Mouse (Mus musculus) neutrophil, adult 83 days (primary cell): ENCODE data around the gene Zfp449. TPM values are rescaled to one million over a fixed set of nuclear protein-coding genes. Genes with fewer than 3 reads are reported as not detected.

Experiments used
- total RNA-seq, 2 experiments: library from RNA; stranded (reverse); gene quantifications; one replicate each; pipeline ENCODE4 v1.2.4; 2023

Gene Zfp449
- total RNA-seq = under 1 TPM in 1 of 2 experiments, not detected in 1; 0.61 TPM

GRCm38 (mm10) chrX:56346176-56346931 lies at the start of gene Zfp449:
Gene Zfp449 (plus strand): TSS chrX:56346400.

GRCm38 (mm10) chrX:56374431-56375128 lies 28.4 kb downstream of the Zfp449 start, which contains the start of gene Smim10l2a:
Gene Smim10l2a (plus strand): TSS chrX:56374586.

Other genes with a start within 250 kb of the Zfp449 start
- under 1 TPM in 1 of 2 experiments, not detected in 1; 0.57 TPM for gene 3830403N18Rik, start 209.8 kb upstream of the Zfp449 start, total RNA-seq
- gene Gm773, start 133.5 kb upstream of the Zfp449 start, total RNA-seq = not detected
- gene Smim10l2a, start 28.2 kb downstream of the Zfp449 start, total RNA-seq = under 1 TPM in 1 of 2 experiments, not detected in 1; 0.13 TPM
- not detected for gene Gm2174, start 101.6 kb downstream of the Zfp449 start, total RNA-seq
- gene Ints6l, start 108.5 kb downstream of the Zfp449 start, total RNA-seq = 10 to 100 TPM; 96.7 to 98.2 TPM
- gene Gm10477, start 178.3 kb downstream of the Zfp449 start, total RNA-seq = not detected
- gene Gm648, start 203.2 kb downstream of the Zfp449 start, total RNA-seq = not detected